Mouse (Mus musculus) adrenal gland, postnatal 4 days (tissue): Measurements from ENCODE around the gene 4931408C20Rik. TPM values are rescaled to one million over a fixed set of nuclear protein-coding genes. Genes with fewer than 3 reads are reported as not detected.

Experiments used
- DNase-seq, 2 experiments: peaks; one replicate each; pipeline ENCODE4 v3.0.0; 2021 to 2022; ENCODE audit warnings: low spot score in 2 of 2, mixed read lengths in 2 of 2
- long read RNA-seq, 2 experiments: library from polyadenylated mRNA; stranded (forward); transcript quantifications; one replicate each; pipeline ENCODE4 v2.0.0; 2021
- total RNA-seq, 2 experiments: library from RNA; stranded (reverse); gene quantifications; 2 replicates each; pipeline ENCODE4 v1.2.3; 2021

The 4931408C20Rik gene
- not detected for total RNA-seq
- long read RNA-seq, experiment 1 = 0 reads
- long read RNA-seq, experiment 2 = 0 reads

DNA sequence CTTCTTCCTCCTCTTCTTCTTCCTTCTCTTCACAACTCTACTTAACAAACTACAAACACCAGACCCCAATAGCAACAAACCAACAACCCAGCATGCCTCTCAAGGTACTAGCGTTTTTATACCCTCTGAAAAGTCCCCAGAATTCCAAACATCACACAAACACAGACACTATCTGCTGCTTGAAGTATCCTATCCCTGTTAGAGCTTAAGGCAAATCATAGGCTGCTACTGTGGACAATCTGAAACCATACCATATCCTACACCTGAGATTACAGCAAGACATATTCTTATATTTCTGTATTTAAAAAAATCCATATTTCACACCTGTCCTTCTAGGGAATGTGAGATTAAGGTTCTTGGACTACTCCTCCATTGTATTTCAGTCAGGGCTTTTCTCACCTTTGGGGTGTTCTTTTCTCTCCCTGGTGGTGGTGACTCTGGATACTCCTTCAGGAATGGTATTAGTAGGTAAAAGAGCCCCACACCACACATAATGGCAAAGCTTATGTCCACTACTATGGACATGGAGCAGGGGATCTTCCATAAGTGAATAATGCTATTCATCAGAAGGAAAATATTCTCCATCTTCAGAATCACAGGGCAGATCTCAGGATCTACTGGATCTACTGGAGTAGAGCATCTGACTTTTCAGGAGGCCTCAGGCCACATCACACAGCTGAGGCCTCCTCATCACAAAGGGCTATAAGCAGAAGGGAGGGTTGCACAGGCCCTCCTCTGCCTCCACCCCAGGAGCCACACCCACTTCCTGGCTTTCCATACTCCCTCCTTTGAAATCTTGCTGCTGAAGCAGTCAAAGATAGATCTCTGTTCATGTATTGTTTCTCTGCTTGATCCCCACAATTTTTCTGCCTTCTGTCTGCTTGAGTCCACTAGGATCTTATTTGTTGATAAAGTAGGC is at the start of gene 4931408C20Rik:
TSS of gene 4931408C20Rik (minus strand) at position 619 of the 919 bp plus-strand sequence.
- DNase-seq = peak; percentile 10 to 18

DNA sequence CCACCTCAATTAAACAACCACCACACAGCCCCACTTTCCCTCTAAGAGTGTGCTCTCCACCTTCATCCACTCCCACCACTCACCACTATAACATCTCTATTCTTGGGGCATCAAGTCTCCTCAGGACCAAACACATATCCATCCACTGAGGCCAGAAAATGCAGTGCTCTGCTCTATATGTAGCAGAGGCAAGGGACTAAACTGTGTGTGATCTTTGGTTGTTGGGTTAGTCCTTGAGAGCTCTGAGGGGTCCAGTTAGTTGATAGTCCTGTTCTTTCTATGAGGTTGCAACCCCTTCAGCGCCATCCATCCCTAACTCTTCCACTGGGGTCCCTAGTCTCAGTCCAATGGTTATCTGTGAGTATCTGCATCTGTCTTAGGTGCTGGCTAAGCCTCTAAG is 666 bp upstream of the 4931408C20Rik start:
- DNase-seq = no peak

DNA sequence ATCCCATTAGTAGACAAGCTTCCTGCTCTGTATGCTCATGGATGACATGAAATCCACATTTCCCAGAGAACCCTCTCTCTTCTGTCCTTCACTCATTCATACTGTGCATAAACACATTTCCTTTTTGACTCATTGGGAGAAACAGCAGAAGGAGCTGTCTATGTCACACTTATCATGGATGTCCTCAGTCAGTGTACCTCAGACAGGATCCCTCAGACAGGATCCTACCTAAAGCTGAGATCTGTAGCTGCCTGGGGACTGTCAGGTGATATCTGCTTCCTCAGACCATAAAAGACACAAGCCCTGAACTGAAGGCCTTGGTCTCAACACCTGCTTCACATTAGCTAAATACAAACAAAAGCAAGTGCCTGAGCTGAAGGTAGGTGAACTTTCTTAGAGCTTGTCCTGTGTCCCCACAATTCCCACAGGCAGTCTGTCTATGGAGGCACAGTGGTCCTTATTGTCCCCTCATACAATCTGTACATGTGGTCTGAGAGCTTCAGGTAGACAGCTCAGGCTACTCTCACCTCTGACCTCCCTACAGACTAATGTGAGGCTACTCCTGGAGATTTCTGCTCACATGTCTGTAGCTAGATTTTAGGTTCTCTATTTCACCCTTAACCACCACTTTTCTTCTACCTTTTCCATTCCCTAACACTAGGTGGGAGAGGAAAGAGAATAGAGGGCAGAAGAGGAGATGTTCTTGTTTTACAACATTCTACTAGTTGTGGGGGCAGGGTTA is 1.1 kb downstream of the 4931408C20Rik start:
- no peak for DNase-seq

DNA sequence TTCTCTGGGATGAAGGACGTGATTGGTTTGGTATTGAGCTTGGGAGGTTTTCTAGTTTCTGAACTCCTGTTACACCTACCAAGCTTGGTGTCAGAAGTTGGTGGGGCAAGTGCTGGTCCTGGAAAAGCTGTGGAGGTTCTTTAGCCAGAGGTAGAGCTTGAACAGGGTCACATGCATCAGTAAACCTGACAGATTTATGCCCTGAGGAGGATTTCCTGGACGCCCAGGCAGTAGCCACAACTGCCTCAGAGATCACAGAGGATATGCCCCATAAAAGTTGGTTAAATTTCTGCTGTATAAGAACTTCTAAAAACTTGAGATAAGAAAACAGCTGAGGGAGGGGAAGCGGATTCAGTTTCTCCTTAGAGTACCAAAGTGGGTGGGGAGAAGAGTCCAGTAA is 1.9 kb downstream of the 4931408C20Rik start:
- no peak for DNase-seq

DNA sequence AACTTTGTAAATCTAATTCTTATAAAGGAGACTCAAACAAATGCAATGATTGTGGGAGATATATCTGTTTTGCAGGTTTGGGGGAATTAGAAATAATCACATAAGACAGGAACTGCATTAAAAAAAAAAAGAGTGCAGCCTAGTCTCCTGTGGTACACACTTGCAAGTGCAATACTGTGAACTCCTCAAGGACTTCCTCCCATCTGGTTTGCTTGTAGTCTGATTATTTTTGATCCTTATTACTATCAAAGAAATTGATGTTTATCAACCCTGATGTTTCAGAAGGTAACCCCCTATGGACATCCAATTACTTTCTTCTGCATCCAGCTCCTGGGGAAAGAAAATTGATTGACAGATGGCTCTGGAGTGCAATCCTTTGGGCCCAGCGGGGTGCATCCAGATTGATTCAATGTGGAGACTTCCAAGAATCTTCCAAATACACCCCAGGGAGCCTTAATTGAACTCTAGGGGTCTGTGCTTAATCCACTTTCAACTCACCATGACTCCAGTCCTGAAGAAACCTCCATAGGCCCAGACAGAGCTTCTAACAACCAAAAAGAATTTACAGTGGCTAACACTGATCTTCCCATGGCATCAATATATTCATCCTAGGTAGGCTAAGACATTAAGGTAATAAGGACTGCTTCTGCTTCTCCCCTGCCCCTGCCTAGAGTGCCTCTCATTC is 37.4 kb downstream of the 4931408C20Rik start:
- DNase-seq = no peak

DNA sequence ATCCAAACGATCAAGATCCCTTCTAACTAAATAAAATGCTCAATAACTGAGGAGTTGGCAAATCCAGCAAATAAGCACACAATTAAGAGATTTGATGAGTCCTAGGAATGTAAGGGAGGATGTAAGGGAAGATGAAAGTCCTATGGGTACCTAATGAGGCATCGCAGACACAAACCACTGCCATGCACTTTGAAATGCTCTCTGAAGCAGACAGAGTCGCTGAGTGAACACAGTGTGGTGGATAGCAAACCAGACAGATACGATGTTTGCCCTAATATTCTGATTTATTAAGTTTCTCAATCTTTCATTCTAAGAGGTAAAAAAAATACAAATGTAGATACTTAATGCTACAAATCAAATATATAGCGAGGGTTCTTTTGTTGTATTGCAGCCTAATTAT is 51.2 kb downstream of the 4931408C20Rik start:
- no peak for DNase-seq
